Mouse (Mus musculus): Measurements from ENCODE around the gene Nt5c1a. TPM values are rescaled to one million over a fixed set of nuclear protein-coding genes. Genes with fewer than 3 reads are reported as not detected.

The Nt5c1a gene
- total RNA-seq, 2 experiments from 2014 or later, result 13.2 to 21.7 TPM

DNA sequence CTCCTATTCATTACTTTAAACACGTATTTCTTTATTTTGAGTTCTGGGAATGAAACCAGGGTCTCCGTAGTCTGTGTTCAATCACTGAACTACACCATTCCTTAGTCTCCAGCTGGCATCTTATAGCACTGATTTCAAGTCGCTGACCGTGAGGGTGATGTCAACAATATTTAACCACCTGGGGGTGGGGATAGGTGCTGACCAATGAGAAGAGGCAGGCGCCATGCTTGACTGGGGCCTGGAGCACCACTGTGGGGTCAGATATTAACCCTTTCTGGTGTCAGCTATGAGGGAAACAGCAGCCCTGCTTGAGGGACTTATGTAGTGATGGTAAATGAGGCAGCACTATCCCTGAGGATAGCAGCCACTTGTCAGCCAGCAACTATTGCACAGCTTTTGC, 10.1 kb downstream of the Nt5c1a start:
- DNase-seq, result no peak

DNA sequence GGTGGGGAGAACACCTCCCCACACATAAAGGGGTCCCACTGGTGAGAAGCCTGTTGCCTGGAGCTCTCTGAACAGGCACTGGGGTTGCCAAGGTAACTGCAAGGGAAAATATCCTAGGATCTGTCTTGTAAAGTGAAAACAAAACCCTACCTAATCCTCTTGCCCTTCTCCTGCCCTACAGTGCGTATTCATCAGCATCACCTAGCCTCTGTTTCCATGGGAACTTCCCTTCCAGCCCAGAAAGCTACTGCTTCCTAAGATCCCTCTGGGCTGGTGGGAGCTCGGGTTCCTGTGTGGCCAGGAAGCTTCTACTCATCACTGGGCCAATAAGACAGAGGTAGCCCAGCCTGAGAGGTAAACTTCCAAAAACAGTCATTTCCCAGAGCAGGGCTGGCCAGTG, 11.0 kb downstream of the Nt5c1a start:
- DNase-seq, result no peak

GRCm38 (mm10) chr4:123213975-123214374, 12.7 kb downstream of the Nt5c1a start:
- DNase-seq, result peak; percentile 77

DNA sequence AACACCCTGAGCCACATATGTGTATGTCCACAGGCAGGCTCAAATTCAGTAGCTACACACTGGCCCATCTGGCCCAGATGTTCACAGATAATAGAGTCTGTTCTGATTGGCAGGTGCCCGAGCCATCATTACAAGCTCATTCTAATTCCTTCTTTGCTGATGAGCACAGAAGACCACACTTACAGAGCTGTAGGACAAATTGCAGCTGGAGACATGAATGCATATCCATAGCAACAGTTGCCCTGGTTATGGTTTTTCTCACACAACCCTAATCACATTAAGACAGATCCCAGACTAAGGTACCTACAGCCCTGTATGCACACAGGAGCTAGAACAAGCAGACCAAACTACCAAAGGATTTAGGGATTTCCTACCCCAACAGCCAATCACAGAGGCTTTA, 14.1 kb downstream of the Nt5c1a start:
- DNase-seq, result no peak

DNA sequence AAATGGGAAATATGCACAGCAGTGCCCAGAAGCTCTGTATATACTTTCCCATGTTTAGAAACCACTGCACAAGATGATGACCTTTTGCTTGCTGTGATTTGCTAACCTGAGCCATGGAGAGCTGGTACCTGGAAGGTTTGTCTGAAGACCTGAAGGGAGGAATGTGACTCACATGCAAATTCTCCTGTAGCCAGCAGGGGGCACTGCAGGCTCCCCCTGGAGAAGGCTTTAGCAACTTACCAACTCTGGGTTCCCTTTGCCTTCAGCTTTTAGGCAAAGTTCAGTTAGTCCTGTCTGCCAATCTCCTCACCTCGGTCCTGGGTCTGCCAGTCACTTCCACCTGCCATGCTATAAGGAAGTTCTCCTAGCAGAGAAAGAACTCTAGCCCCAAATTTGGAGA, 15.5 kb downstream of the Nt5c1a start:
- peak; percentile 71 for DNase-seq

- DNase-seq, result peak; percentile 90
These were observed 18.5 kb downstream of the Nt5c1a start for GRCm38 (mm10) chr4:123219720-123220357.

GRCm38 (mm10) chr4:123220637-123221036, 19.3 kb downstream of the Nt5c1a start:
- peak; percentile 74 for DNase-seq

GRCm38 (mm10) chr4:123223309-123223708, 22.0 kb downstream of the Nt5c1a start:
- no peak for DNase-seq

- DNase-seq, result peak; percentile 50
These were observed 24.6 kb downstream of the Nt5c1a start for GRCm38 (mm10) chr4:123225718-123226403.

- DNase-seq, result peak; percentile 33
These were observed 26.4 kb downstream of the Nt5c1a start for GRCm38 (mm10) chr4:123227707-123228106.

GRCm38 (mm10) chr4:123228270-123228669, 27.0 kb downstream of the Nt5c1a start:
- no peak for DNase-seq

- DNase-seq, result no peak
These were observed 27.9 kb downstream of the Nt5c1a start for GRCm38 (mm10) chr4:123229166-123229565.

DNA sequence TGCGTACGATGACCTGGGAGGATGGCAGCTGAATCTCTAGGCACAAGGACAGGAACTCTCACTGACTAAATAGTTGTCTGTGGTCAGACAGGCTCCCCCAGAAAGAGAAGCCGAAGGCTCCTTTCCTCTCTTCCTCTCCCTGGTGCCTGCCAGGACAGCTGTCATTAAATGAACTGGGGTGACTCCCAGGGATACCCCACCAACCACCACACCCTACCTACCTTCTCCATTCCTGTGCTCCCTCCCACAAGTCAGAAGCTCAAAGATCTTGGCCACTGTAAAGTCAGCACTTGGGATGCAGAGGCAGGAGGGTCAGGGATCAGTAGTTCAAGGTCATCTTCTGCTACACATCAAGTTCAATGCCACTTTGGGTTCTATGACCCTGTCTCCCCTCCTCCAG, 31.5 kb downstream of the Nt5c1a start:
- DNase-seq, result no peak

DNA sequence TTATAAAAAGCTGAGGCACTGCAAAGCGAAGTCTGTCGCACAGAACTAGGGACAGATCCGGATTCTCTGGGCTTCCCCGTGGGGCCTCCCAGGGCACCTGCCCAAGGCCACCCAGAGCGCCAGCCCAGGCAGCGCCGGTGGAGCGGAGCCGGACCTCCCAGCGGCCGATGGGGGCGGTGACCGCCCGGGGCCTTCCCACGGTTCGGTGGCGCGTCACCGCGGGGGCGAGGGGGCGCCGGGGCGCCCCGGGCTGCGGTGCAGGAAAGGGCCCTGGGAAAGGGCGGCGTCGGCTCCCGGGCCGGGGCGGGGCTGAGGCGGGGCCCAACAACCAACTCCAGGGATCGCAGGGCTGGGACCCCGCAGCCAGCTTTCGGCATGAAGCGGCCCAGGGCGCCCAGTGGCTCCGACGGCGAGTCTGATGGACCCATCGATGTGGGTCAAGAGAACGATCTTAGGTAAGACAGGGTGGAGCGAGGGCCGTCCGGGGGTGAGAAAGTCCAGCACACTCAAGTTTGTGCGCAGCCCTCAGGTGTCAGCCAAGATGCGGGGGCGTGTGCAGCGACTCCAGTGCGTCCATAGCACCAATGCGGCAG, 32.3 kb downstream of the Nt5c1a start, which contains the start of gene Heyl:
TSS of gene Heyl (plus strand) at position 65 of the 593 bp plus-strand sequence.
- DNase-seq, result peak; percentile 81

DNA sequence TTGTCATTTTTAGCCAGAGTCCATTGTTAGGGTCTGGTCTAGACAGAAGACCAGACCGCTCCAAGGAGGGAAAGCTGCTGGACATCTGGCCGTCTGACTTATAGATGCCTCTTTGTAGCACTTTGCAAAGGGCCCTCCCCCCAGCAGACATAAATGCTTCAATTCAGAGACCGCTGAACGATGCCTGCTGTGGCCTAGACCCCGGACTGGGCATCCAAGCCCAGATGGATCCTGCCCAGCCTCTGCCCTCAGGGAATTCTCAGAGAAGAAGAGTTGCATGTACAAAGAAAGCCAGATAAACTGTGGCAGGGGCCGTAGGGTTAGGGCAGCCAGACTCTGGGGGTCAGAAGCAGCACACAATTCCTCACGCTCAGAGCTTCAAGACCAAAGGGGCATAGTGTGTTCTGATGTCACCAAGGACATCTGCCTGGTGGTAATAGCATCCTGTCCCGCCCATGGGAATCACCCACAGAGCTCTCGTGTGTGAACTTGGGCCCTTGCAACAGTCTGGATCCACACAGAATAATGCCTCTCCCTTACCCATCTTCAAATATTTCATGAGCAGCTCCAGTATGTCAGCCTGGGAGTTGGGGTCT, 34.6 kb downstream of the Nt5c1a start:
- no peak for DNase-seq

- no peak for DNase-seq
These were observed 35.2 kb downstream of the Nt5c1a start for GRCm38 (mm10) chr4:123236431-123237031.

DNA sequence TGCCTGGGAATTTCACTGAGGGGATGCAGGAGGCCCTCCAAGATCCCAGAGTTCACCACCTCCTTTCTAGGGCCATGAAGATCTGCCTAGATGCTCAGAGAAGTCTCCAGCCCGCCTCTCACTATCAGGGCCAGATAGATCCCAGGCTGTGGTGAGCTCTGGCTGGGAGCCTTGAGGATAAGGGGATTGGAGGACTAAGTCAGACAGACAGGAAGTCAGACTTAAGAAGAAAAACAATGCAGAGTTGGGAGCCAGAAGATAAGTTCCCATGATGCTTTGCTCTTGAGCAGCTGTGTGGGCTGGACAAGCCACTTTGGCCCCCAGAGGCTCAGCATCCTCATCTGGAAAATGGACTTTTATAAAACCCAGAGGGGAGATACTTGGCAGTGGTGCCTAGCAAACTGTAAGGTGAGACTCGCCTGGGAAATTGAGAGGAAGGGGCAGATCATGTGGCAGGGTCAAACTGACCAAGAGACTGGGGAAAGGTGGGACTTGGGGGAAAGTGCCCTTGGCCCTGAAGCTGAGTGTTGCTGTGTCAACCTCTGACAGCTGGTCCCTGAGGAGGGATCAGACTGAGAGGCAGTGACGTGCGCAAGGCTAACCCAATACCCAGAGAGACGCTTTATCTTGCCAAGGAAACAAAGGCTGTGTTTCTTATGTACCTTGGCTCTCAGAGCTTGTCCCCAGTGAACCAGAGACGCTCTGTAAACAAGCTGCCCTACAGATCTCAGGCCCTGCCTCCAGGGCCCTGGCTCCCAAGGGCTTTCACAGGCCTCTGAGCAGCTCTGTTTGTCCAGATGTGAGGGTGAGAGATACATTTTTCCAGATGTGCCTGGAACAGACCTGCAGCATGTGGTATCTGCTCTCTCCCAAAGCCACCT, 36.3 kb downstream of the Nt5c1a start:
- peak; percentile 58 for DNase-seq

DNA sequence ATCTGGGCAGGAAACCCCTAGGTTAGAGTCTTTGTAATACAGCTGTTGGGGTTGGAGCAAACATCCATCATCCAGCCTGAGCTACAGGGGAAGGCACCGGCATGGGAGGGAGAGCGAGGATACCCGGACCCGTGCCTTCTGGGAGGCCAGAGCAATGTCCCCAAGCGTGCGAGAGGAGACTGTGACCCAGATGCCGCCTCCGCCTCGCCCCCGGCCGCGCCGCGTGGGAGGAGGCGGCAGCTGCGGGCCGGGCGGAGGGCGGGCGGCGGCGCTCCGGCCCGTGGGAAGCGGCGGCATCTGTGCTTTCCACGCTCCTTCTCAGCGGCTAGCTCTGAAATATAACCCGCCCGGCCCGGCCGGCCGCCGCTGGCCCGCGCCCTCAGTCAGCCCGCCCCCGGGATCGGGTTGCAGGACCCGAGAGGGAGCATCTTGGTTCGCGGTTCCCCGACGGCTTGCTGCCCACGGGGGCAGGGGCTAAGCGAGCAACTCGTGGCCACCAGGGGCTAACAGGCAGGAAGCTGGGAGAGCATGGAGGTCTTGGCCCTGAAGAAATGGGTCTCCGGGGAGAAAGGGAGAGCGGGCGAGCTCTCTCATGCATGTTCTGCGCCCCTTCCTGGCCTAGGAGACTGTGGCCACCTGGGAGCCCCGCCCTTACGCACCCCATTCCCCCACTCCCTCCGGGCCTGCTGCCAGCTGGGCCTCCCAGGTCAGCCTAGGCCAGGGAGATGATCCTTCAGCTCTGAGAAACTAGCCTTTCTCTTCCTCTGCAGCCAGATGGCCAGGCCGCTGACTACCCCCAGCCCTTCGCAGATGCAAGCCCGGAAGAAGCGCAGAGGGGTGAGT, 38.3 kb downstream of the Nt5c1a start:
- DNase-seq, result peak; percentile 76

- DNase-seq, result no peak
These were observed 44.9 kb downstream of the Nt5c1a start for GRCm38 (mm10) chr4:123246221-123246620.

GRCm38 (mm10) chr4:123246651-123247050, 45.3 kb downstream of the Nt5c1a start:
- no peak for DNase-seq
